Mouse (Mus musculus): ENCODE results near the gene Lsamp.

Gene Lsamp

DNA sequence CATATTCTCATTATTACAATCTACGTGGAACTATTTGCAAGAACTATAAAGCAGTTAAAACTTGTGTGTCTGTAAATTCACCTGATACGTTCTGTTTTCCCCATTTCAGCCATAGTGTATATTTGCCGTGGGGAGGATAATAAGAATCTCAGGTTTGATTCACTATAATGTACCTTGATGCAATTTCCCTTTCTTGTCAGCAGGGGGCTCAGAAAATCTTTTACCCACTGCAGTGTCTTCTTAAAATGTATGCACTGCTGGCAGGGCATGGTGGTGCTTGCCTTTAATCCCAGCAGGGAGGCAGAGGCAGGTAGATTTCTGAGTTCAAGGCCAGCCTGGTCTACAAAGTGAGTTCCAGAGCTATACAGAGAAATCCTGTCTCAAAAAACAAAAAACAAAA, 287.7 kb downstream of the Lsamp start:
- no peak for DNase-seq (ENCODE audit: low spot score in 2 of 2)

DNA sequence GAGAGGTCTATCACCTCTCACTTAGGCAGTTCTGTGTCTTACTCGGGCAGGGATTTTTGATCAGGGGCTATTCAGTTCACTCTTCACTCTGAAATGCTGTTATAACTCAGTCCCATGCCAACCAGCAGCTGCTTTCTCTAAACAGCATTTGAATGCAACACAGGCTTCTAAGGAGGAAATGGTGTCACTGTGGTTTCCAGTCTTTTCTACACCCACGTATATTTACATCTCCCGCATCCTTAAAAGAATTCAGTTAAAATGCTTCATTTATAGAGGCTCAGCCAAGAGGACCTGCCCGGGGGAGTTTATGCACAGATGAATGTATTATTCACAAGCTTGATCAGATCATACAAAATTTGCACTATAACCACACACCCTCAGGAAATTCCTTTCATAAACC, 306.0 kb downstream of the Lsamp start:
- DNase-seq (ENCODE audit: low spot score in 2 of 2) = no peak

DNA sequence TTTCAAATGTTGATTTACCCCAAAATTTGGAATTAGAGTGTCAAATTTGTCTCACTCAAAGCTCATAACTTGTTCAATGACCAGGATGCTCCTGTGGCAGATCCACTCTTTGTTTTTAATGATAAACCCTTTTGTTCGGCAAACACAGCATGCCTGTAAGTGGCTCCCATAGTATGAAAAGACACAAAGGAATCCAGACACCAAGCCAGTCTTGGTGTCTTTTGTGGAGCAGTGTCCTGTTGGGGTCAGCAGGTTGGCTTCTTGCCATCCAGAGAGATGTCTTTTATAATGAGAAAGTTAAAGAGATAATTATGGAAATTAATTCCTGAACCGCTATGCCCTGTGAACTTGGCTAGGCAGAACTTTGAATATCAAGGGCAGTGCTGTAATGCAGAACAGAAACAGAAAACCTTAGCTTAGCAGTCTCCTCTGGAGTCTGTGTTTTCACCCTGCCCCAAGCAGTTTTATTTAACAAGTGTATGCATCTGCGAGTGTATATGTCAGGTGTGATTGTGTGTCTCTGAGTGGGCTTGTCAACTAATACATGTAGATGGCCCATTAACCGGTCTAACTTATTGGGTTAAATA, 310.2 kb downstream of the Lsamp start:
- DNase-seq (ENCODE audit: low spot score in 2 of 2) = no peak

DNA sequence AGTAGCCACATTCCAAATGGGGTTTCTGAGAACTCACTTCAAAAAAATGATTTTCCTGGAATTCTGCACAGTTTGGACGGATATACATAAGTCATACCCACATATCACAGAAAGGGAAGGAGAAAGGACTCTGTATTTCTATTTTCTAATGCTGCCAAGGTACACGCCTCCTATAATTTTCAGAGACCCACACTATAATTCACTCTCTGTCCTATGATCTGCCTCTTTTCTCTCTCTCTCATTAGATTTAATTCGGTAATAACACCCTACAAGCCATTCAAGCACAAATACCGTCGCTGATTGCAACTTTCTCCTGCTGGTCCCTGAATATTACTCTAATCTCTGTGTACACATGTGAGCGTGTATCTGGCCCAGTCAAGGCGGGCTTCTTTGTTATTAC, 311.1 kb downstream of the Lsamp start:
- DNase-seq (ENCODE audit: low spot score in 2 of 2) = no peak

DNA sequence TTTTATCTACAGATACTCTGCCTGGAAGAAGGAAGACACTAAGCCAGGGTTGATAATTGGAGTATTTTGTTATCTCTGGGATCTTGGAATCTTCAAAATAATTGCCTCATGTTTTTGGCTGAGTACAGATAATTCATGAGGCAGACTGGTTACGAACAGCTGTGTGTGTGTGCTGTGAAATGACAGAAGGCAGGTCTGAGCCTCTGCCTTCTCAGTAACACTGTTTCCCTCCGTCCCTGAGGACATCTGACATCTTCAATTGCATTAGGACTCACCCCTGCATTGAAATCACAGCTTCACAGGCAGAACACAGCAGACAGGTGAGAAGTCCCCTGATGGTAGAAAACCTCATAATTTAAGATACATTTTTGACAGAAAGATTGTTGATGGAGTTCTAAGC, 323.5 kb downstream of the Lsamp start:
- DNase-seq (ENCODE audit: low spot score in 2 of 2) = no peak

DNA sequence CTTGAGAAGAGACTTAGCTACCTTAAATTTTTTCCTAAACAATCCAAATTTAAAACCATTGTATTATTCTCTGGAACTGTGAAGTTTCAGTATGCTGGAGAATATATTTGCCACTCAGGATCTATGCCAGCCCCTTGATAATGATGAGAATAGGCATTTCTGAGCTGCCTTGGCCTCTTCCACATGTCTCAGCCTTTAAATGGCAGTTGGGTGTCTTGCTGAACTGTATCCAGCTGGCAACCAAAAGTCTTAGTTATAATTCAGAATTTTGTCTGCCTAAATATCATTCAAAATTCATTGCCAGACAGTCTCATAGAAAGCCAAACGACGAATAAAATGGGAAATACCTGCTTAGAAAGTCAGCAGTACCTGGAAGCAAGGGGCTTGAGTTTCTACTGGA, 332.0 kb downstream of the Lsamp start:
- DNase-seq (ENCODE audit: low spot score in 2 of 2) = no peak

DNA sequence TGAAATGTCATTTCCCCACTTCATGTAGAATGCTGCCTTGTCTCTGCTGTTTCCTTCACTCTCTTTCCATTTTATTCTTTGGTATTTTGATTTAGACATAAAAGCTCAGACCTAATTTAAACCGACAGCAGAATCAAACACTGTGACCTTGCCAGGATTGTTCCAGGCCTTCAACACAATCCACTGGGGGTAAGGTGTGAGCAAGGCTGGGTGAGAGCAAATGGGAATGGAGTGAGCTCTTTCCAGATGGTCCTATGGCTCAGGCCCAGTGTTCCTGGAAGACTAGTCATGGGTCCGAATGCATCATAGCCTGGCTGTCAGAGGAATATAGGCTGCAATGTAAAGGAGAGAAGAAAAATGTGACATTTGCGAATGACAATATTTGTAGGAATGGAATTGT, 340.6 kb downstream of the Lsamp start:
- no peak for DNase-seq (ENCODE audit: low spot score in 2 of 2)

DNA sequence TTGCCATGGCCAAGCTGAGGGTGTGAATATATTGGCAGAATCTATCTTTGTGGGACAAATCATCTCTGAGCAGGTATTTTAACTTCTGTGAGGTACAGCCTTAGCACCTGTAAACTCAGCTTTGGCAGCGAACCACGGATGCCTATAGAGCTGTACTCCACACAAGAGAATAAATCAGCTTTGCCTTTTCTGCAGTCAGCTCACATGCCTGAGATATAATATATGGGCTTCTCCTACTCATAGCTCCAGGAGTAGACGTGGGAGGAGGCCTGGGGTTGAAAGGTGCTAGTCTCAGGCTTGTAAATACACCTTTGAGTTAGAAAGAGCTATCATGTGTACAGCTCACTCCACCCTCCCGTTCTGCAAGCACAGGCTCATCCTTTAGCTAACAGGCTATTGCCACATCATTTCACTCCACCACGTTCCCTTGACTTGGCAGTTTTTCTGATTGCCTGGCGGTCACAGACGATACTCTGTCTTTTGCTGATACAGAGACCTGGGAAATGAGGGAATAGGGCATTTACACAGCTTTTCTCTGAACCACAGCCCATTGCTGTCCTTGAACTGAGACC, 344.2 kb downstream of the Lsamp start:
- no peak for DNase-seq (ENCODE audit: low spot score in 2 of 2)

DNA sequence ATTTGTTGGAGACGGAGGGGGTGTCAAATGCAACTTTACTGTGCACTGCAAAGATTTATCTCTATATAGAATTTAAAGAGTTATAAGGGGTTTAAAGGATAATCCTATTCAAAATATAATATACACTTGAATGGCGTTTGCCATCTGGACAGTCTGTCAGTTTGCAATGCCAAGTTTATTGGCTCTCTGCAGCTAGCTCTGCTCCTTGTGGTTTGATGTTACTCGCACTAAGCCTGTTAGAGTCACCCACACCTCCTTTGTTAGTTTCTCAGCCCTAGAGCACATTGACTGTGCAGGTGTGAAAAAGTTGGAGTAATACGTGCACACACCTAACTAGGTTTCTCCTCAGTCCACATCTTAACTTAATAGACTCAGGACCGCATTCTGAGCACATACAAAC, 385.5 kb downstream of the Lsamp start:
- DNase-seq (ENCODE audit: low spot score in 2 of 2) = no peak

DNA sequence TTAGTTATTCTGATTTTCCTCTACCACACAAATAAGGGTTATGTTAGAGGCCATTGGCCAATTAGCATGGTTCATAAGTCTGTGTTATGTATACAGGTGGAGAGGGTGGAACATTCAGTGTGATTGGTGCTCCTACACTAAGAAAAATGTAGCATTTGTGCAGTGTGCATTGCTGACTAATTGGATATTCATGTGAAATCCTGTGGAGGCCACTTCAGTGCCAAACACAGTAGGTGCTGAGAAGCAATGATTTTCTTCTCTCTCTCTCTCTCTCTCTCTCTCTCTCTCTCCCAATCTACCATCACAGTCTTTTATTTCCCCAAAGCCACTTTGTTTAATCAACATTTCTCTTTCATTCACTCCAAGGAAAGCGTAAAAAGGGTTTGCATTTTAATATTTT, 387.1 kb downstream of the Lsamp start:
- no peak for DNase-seq (ENCODE audit: low spot score in 2 of 2)

DNA sequence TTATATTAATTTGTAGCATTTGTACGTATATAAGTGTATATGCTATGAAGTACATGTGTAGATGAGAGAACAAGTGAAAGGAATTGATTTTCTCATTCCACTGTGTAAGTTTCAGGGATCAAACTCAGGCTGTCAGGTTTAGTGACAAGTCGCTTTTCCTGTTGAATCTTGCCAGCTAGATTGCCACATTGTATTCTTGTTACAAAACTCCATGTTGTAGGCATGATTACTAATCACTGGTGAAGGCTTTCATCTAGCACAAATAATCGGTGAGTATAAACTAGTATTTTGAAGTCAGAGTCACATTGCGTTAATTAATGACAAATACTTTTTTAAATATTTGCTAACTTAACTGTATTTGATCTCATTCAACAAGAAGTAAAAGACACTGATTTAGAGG, 391.2 kb downstream of the Lsamp start:
- DNase-seq (ENCODE audit: low spot score in 2 of 2) = no peak

DNA sequence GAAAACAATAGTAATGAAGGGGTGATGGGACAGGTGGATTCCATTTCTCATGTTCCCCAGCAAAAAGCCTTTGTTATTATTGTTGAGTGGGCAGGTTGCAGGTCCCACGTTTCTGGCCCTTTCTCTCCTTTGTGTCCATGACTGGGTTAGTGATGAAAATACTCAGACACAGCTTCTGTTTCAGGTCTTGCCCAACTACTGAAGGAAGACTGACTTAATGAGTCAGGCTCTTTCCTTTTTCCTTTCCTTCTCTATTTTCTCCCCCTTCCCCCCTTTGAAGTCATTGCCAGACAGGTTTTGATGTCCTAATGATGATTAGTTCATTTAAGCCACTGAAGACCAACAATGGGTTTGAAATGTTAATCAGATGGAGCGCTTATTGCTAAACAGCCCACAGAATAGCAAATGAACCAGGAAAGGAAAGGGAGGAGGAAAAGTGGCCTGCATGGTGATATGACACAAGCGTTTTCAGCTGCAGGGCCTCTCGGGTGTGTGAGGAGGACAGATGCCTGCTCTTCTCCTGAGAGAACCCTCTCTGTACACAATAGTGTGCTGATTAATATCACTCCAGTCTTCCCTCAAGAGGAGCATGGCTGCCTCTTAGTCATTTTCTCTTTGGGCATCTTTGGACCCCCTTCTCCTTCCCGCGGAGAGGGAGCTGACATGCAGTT, 393.1 kb downstream of the Lsamp start:
- no peak for DNase-seq (ENCODE audit: low spot score in 2 of 2)

DNA sequence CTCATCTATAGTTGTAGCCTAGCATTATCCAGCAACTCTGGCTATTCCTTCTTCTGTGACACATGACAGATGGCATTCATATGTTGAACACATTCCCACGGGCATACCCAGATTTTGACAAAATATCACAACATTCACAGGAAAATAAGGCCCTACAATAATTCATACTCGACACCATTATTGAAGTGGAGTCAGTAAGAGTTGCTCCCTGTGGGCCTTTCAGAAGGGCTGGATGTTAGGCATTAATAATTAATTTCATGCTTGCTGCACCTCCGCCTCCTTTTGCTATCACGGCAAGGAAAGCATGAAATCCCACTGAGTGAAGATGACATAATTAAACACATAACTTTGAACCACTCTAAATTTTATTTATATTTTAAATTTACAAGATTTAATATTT, 407.9 kb downstream of the Lsamp start:
- DNase-seq (ENCODE audit: low spot score in 2 of 2) = no peak

DNA sequence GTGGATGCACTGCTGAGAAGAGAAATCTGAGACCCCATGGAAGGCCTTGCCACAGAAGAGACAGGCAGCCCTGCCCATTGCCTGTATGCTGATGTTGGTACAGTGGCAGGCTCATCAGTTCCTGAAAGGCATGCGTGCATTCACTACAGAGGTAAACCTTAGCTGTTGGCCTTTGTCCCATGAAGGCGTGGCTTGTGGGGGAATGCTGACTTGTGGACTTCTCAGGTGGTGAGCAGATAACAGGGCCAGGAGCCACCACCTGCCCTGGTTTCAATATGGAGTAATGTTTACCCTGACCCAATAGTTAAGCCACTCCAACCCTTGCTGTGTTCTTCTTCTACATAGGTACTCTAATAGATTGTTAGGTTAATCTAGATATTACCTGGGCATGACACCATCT, 415.4 kb downstream of the Lsamp start:
- no peak for DNase-seq (ENCODE audit: low spot score in 2 of 2)

DNA sequence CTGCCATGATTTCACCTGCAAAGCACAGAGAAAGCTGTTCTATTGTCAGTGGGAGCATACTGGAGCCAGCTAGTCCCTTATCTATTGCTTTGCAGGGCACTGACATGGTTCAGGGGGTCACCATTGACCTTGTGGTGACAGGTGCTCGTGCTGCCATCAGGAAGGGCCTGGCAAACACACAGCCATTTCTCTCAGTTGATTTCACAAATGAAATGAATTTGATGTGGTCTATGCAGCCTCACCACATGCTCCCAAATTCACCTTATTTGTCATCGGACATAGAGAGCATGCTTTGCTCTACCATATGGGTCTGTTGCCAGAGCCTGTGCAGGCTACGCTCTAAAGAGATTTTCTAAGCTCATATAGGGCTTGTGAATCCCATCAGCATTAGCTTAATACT, 450.1 kb downstream of the Lsamp start:
- no peak for DNase-seq (ENCODE audit: low spot score in 2 of 2)

DNA sequence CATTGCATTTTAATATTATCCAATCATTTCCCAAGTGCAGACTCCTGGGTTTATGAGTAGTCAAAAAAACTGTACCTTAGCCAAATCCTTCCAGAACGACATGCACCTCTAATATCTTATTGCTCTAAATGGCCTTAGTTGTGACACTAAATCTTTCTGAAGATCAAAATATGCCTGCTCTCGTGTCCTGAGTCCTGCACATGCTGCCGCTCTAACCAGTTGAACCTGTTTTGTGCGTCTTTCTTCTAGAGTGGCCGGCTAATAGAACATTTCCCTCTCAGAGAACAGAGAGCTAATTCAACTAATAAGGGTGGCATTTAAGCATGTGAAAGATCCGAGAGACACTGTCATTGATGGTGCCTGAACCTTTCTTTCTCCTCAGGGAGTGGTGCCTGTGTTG, 452.3 kb downstream of the Lsamp start:
- DNase-seq (ENCODE audit: low spot score in 2 of 2) = peak; percentile 5 to 22

DNA sequence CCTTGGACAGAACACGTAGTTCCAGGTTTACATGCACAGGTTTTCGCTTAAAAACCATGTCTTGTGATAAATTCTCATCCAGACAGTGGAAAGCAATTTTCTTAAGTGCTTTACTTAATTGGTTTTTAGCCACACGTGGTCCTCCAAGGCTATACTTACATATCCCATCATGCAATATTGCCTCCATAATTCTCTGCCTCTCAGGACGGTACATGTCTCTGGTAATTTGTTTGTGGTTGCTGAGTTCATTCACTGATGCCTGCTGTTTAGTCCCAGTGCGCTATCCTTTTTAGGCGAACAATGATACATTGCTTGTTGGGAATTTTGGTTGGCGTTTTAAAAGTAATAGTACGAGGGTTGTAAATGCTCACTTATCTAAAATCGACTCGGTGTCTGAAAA, 453.7 kb downstream of the Lsamp start:
- no peak for DNase-seq (ENCODE audit: low spot score in 2 of 2)

DNA sequence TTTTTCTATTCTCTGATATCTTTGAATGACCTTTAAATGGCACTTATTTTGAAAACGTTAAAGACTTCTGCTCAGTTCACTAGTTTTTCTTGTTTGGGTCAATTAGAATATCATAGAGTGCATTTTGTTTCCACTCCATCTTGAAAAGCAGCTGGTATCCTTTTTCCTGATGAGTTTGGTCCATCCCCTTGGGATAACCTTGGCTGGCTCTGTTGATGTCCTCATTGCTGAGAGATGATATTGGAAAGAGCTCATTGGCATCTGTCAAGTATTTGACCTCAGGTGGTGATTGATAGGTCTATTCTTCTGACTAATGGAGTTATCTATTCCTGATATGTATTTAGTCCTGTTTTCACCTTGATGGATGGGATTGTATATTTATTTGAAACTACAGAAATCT, 454.7 kb downstream of the Lsamp start:
- DNase-seq (ENCODE audit: low spot score in 2 of 2) = no peak

DNA sequence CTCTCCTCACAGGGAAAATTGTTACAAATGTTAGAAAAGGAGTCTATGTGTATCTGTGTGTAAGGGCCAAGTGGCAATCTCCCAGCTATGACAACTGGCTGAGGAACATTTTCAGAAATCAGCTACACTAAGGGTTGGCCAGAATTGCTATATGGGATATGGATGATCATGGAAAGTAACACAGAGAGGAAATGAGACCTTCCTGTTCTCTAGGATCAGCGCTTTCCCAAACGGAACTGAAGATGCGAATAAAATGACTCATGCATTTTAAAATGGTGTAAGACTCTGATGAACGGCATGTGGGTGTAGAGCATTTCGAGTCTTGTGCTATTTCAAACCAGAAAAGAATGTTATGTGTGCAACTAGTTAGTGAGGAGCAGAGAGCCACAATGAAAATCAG, 462.4 kb downstream of the Lsamp start:
- DNase-seq (ENCODE audit: low spot score in 2 of 2) = no peak

DNA sequence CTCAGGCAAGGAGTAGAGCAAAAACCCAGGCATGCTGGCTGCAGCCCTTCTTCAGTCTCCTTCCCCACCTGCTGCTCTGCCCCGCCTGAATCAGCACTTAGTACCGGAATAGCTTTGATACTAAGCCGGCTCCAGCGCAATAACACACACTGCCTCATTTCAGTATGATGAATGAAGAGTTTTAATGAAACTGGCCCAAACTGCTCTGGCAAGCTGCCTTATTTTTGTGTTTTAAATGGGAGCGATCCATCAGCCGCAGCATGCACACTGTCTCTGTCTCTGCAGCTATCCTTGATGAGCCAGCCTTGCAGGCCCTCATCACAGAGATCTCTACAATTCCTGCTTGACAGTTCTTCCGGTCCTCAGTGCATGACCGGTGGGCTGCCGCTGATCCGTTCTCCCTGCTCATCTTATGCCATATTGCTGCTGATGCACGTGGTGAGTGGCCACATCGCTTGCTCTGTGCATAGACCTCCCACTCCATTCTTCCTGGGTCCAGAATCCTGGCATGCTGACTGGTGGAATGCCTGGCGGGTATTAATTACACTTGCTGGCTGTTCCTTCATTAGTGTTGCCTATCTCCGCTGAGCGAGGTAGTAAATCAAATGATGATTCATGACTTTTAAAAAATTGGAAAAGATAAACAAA, 479.4 kb downstream of the Lsamp start:
- no peak for DNase-seq (ENCODE audit: low spot score in 2 of 2)

DNA sequence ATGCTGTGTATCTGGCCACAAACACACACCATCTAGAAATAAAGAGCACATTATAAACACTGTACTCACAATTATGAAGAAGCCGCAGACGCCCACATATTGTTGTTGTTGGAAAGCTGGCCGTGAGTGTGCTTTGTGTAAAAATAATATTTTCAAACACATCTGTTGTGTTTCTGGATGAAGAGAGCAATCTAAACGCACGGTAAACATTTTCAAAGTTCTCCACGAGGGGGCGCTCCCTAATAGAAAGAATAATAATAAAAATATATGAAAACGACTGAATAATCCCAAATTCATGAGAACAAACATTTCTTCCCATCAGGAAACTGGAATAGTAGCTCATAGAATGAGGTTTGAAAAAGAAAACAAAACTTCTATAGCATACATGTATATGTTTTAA, 482.4 kb downstream of the Lsamp start:
- DNase-seq (ENCODE audit: low spot score in 2 of 2) = no peak

DNA sequence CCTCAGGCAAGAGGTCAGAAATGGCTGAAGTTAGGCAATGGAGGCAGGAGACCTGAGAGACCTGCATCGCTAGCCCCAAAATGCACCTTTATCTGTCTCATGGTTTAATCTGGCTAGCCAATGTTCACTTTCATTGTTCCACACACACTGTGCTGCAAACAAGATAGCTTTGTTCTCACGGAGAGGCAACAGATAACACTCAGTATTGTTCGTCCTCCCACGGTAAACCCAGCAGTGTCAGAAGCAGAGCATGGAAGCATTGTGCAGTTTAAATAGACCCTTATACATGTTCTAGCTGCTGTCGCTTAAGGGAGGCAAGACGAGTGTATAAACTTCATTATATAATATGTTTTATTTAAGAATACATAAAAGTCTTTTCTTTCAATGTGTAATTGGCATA, 486.8 kb downstream of the Lsamp start:
- no peak for DNase-seq (ENCODE audit: low spot score in 2 of 2)

DNA sequence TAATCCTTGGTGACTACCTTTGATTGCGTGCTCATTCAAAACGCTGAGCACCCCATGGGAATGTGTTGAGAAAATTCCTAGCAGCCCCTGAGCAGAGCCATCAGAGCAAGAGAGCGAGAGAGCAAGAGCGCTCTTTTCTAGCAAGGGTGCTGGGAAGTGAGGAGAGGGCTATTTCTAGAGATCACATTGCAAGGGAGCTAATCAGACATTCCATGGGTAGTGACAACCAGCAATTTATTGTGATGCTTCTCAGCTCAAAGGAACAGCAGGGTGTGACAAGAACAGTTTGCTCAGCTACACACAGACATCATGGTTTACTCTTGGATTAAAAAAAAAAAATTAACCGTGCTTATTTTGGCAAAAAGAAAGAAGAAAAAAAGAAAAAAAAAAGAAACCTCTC, 487.8 kb downstream of the Lsamp start:
- no peak for DNase-seq (ENCODE audit: low spot score in 2 of 2)

Data from urinary bladder, postnatal 36 days (tissue).